Mouse (Mus musculus) gastrocnemius, postnatal 14 days (tissue): ENCODE results near the gene Gm49601. TPM values are rescaled to one million over a fixed set of nuclear protein-coding genes. Genes with fewer than 3 reads are reported as not detected.

Experiments
- DNase-seq: peaks from one replicate; pipeline ENCODE4 v3.0.0; 2021; ENCODE audit warnings: mixed read lengths
- intact Hi-C: fragments of 180-260 bp; cut with DNase I; formaldehyde crosslinking; loops from one replicate; pipeline ENCODE4 v1.15.1; 2025; ENCODE audit warnings: low total_unique reads
- total RNA-seq, 2 experiments: library from RNA; stranded (reverse); gene quantifications; 2 replicates each; pipeline ENCODE4 v1.2.3; 2021

Gm49601 gene
- total RNA-seq, 2 experiments from 2014 or later, result 1.0 to 1.7 TPM

GRCm38 (mm10) chr16:18617370-18618065 lies 8.7 kb downstream of the Gm49601 start:
- intact Hi-C loops, result loop anchor here (2.0 to 10.0 kb wide), 2 partner anchors 177 to 273 kb away; partner anchors contain the start of genes Arvcf and Tango2
- peak; percentile 83 for DNase-seq

- intact Hi-C loops, result loop anchor here (10.0 kb wide), 1 partner anchor 268 kb away; the partner anchor contains the start of genes Arvcf and Tango2
- DNase-seq, result no peak
These were observed 12.9 kb downstream of the Gm49601 start for GRCm38 (mm10) chr16:18613301-18613700.

GRCm38 (mm10) chr16:18611752-18612151 lies 14.5 kb downstream of the Gm49601 start:
- no peak for DNase-seq
- intact Hi-C loops, result loop anchor here (10.0 kb wide), 1 partner anchor 267 kb away; the partner anchor contains the start of genes Arvcf and Tango2

GRCm38 (mm10) chr16:18609099-18609498 lies 17.1 kb downstream of the Gm49601 start:
- DNase-seq, result no peak
- intact Hi-C loops, result no loop called here

GRCm38 (mm10) chr16:18608226-18608625 lies 18.0 kb downstream of the Gm49601 start:
- intact Hi-C loops, result no loop called here
- DNase-seq, result peak; percentile 59

GRCm38 (mm10) chr16:18605705-18606104 lies 20.5 kb downstream of the Gm49601 start:
- DNase-seq, result no peak
- intact Hi-C loops, result no loop called here

- intact Hi-C loops, result no loop called here
These were observed 21.9 kb downstream of the Gm49601 start for GRCm38 (mm10) chr16:18604267-18604701.

GRCm38 (mm10) chr16:18601447-18601846 lies 24.8 kb downstream of the Gm49601 start:
- DNase-seq, result peak; percentile 47
- intact Hi-C loops, result no loop called here

More at GRCm38 (mm10) chr16:18604267-18604701, 21.9 kb downstream of the Gm49601 start:
- DNase-seq, result peak; percentile 85

GRCm38 (mm10) chr16:18598006-18598405 lies 28.2 kb downstream of the Gm49601 start:
- intact Hi-C loops, result no loop called here
- DNase-seq, result no peak

- intact Hi-C loops, result no loop called here
- DNase-seq, result no peak
These were observed 30.0 kb downstream of the Gm49601 start for GRCm38 (mm10) chr16:18596255-18596654.

GRCm38 (mm10) chr16:18593930-18594329 lies 32.3 kb downstream of the Gm49601 start:
- no peak for DNase-seq
- intact Hi-C loops, result no loop called here

GRCm38 (mm10) chr16:18591047-18592018 lies 34.9 kb downstream of the Gm49601 start:
- DNase-seq, result no peak
- intact Hi-C loops, result no loop called here

GRCm38 (mm10) chr16:18589804-18590790 lies 36.1 kb downstream of the Gm49601 start, which contains the start of gene Tbx1:
Gene Tbx1 (minus strand): TSS chr16:18590671.
- intact Hi-C loops, result no loop called here
- no peak for DNase-seq

- intact Hi-C loops, result no loop called here
- no peak for DNase-seq
These were observed 37.1 kb downstream of the Gm49601 start for GRCm38 (mm10) chr16:18589080-18589621.

GRCm38 (mm10) chr16:18588738-18589055 lies 37.5 kb downstream of the Gm49601 start:
- intact Hi-C loops, result no loop called here

GRCm38 (mm10) chr16:18587847-18588737 lies 38.1 kb downstream of the Gm49601 start:
- DNase-seq, result no peak
- intact Hi-C loops, result no loop called here

More at GRCm38 (mm10) chr16:18588738-18589055, 37.5 kb downstream of the Gm49601 start:
- DNase-seq, result no peak

GRCm38 (mm10) chr16:18586906-18587546 lies 39.2 kb downstream of the Gm49601 start:
- no peak for DNase-seq
- intact Hi-C loops, result no loop called here
